Mouse (Mus musculus): ENCODE results near the gene As3mt. TPM values are rescaled to one million over a fixed set of nuclear protein-coding genes. Genes with fewer than 3 reads are reported as not detected.

The As3mt gene
- polyA plus RNA-seq (2016; fragmentation: Nextera tagmentation; extraction: Ambion mirVana) = 50.3 and 51.3 TPM in 2 replicates

- peaks cover 20% of the 10 kb centered on the region for H3K4me1 ChIP-seq (replicated peaks)
- WGBS = 7% methylated on average over 31 of the region's 31 CpGs
- H3K27ac ChIP-seq (ENCODE audit: poor library complexity, severe bottlenecking) = peak within 1 kb of the TSS; percentile 28
- H3K36me3 ChIP-seq = peaks cover 18% of the 10 kb centered on the region
- H3K9me3 ChIP-seq (replicated peaks) = no peaks in the 10 kb centered on the region
- peak within 1 kb of the TSS; percentile 87 for H3K4me2 ChIP-seq
- peak; percentile 87 for ATAC-seq (ENCODE audit: insufficient number of reproducible peaks, low FRiP score)
- H3K9ac ChIP-seq = peak within 1 kb of the TSS; percentile 75
- H3K27me3 ChIP-seq (replicated peaks) = no peaks in the 10 kb centered on the region
- H3K4me3 ChIP-seq = peak within 1 kb of the TSS; percentile 73
Observed at GRCm38 (mm10) chr19:46707296-46708151, at the start of gene As3mt. TSS of gene As3mt (plus strand) at chr19:46707458.

- Histone ChIP-seq H3K27ac (ENCODE audit: poor library complexity, severe bottlenecking) (no peak overlapping the region), H3K4me1 (replicated peaks) (peaks cover 55% of the 10 kb centered on the region), H3K9me3 (replicated peaks) (no peaks in the 10 kb centered on the region), H3K9ac (no peak overlapping the region), H3K27me3 (replicated peaks) (no peaks in the 10 kb centered on the region), H3K36me3 (peaks cover 47% of the 10 kb centered on the region), H3K4me3 (no peak overlapping the region), H3K4me2 (no peak overlapping the region)
- 95% methylated on average over 7 of the region's 7 CpGs for WGBS
- no peak for ATAC-seq (ENCODE audit: insufficient number of reproducible peaks, low FRiP score)
Observed at GRCm38 (mm10) chr19:46658348-46658747, 48.9 kb upstream of the As3mt start.

GRCm38 (mm10) chr19:46658851-46659250 lies 48.4 kb upstream of the As3mt start:
- H3K4me1 ChIP-seq (replicated peaks) = peaks cover 53% of the 10 kb centered on the region
- H3K4me3 ChIP-seq = no peak overlapping the region
- peaks cover 42% of the 10 kb centered on the region for H3K36me3 ChIP-seq
- no peak overlapping the region for H3K4me2 ChIP-seq
- no peaks in the 10 kb centered on the region for H3K27me3 ChIP-seq (replicated peaks)
- 0 out of 2 replicates have a peak overlapping the region, but pooled peaks have one; percentile 1 for H3K27ac ChIP-seq (ENCODE audit: poor library complexity, severe bottlenecking)
- no peak overlapping the region for H3K9ac ChIP-seq
- no peaks in the 10 kb centered on the region for H3K9me3 ChIP-seq (replicated peaks)
- ATAC-seq (ENCODE audit: insufficient number of reproducible peaks, low FRiP score) = no peak
- 53% methylated on average over 9 of the region's 9 CpGs for WGBS

- Histone ChIP-seq H3K4me2 (no peak overlapping the region), H3K27me3 (replicated peaks) (no peaks in the 10 kb centered on the region), H3K36me3 (peaks cover 15% of the 10 kb centered on the region), H3K27ac (ENCODE audit: poor library complexity, severe bottlenecking) (no peak overlapping the region), H3K9ac (no peak overlapping the region), H3K4me3 (no peak overlapping the region), H3K9me3 (replicated peaks) (no peaks in the 10 kb centered on the region), H3K4me1 (replicated peaks) (peaks cover 51% of the 10 kb centered on the region)
- peak; percentile 40; the same call in 1 of the 2 replicates for ATAC-seq (ENCODE audit: insufficient number of reproducible peaks, low FRiP score)
- 49% methylated on average over 4 of the region's 4 CpGs for WGBS
Observed at GRCm38 (mm10) chr19:46661511-46661910, 45.7 kb upstream of the As3mt start.

GRCm38 (mm10) chr19:46662214-46662613 lies 45.0 kb upstream of the As3mt start:
- H3K4me1 ChIP-seq (replicated peaks) = peaks cover 45% of the 10 kb centered on the region
- ATAC-seq (ENCODE audit: insufficient number of reproducible peaks, low FRiP score) = no peak
- H3K4me3 ChIP-seq = no peak overlapping the region
- H3K36me3 ChIP-seq = peaks cover 8% of the 10 kb centered on the region
- WGBS = 71% methylated on average over 8 of the region's 8 CpGs
- no peak overlapping the region for H3K4me2 ChIP-seq
- no peak overlapping the region for H3K9ac ChIP-seq
- no peaks in the 10 kb centered on the region for H3K27me3 ChIP-seq (replicated peaks)
- no peak overlapping the region for H3K27ac ChIP-seq (ENCODE audit: poor library complexity, severe bottlenecking)
- H3K9me3 ChIP-seq (replicated peaks) = no peaks in the 10 kb centered on the region

- H3K4me1 ChIP-seq (replicated peaks) = peaks cover 49% of the 10 kb centered on the region
- 77% methylated on average over 6 of the region's 6 CpGs for WGBS
Observed at GRCm38 (mm10) chr19:46662784-46663183, 44.5 kb upstream of the As3mt start.

GRCm38 (mm10) chr19:46665474-46665873 lies 41.8 kb upstream of the As3mt start:
- Histone ChIP-seq H3K27ac (ENCODE audit: poor library complexity, severe bottlenecking) (no peak overlapping the region), H3K36me3 (no peaks in the 10 kb centered on the region), H3K4me3 (no peak overlapping the region), H3K4me2 (no peak overlapping the region), H3K4me1 (replicated peaks) (peaks cover 46% of the 10 kb centered on the region), H3K9ac (no peak overlapping the region), H3K27me3 (replicated peaks) (no peaks in the 10 kb centered on the region), H3K9me3 (replicated peaks) (no peaks in the 10 kb centered on the region)
- no peak for ATAC-seq (ENCODE audit: insufficient number of reproducible peaks, low FRiP score)
- WGBS = 57% methylated on average over 7 of the region's 7 CpGs

More at GRCm38 (mm10) chr19:46662784-46663183, 44.5 kb upstream of the As3mt start:
- Histone ChIP-seq H3K27ac (ENCODE audit: poor library complexity, severe bottlenecking) (no peak overlapping the region), H3K9ac (no peak overlapping the region), H3K4me2 (no peak overlapping the region), H3K9me3 (replicated peaks) (no peaks in the 10 kb centered on the region), H3K36me3 (peaks cover 4% of the 10 kb centered on the region; the same call in 1 of the 2 replicates), H3K27me3 (replicated peaks) (no peaks in the 10 kb centered on the region), H3K4me3 (no peak overlapping the region)
- no peak for ATAC-seq (ENCODE audit: insufficient number of reproducible peaks, low FRiP score)

GRCm38 (mm10) chr19:46667300-46667699 lies 40.0 kb upstream of the As3mt start:
- peaks cover 10% of the 10 kb centered on the region; the same call in 1 of the 2 replicates for H3K27me3 ChIP-seq (replicated peaks)
- H3K4me1 ChIP-seq (replicated peaks) = peaks cover 35% of the 10 kb centered on the region
- ATAC-seq (ENCODE audit: insufficient number of reproducible peaks, low FRiP score) = no peak
- H3K9ac ChIP-seq = no peak overlapping the region
- no peak overlapping the region for H3K4me3 ChIP-seq
- no peak overlapping the region for H3K4me2 ChIP-seq
- no peaks in the 10 kb centered on the region for H3K36me3 ChIP-seq
- no peak overlapping the region for H3K27ac ChIP-seq (ENCODE audit: poor library complexity, severe bottlenecking)
- WGBS = 48% methylated on average over 11 of the region's 11 CpGs
- no peaks in the 10 kb centered on the region for H3K9me3 ChIP-seq (replicated peaks)

GRCm38 (mm10) chr19:46668263-46668662 lies 39.0 kb upstream of the As3mt start:
- WGBS = 82% methylated on average over 10 of the region's 10 CpGs
- no peak for ATAC-seq (ENCODE audit: insufficient number of reproducible peaks, low FRiP score)
- H3K4me1 ChIP-seq (replicated peaks) = peaks cover 32% of the 10 kb centered on the region
- H3K9me3 ChIP-seq (replicated peaks) = no peaks in the 10 kb centered on the region
- no peak overlapping the region for H3K4me3 ChIP-seq
- H3K27me3 ChIP-seq (replicated peaks) = peaks cover 10% of the 10 kb centered on the region; the same call in 1 of the 2 replicates
- no peaks in the 10 kb centered on the region for H3K36me3 ChIP-seq
- no peak overlapping the region for H3K4me2 ChIP-seq
- no peak overlapping the region for H3K9ac ChIP-seq
- no peak overlapping the region for H3K27ac ChIP-seq (ENCODE audit: poor library complexity, severe bottlenecking)

GRCm38 (mm10) chr19:46669802-46670201 lies 37.5 kb upstream of the As3mt start:
- H3K4me2 ChIP-seq = no peak overlapping the region
- no peak overlapping the region for H3K9ac ChIP-seq
- no peaks in the 10 kb centered on the region for H3K9me3 ChIP-seq (replicated peaks)
- no peak overlapping the region for H3K27ac ChIP-seq (ENCODE audit: poor library complexity, severe bottlenecking)
- no peaks in the 10 kb centered on the region for H3K36me3 ChIP-seq
- ATAC-seq (ENCODE audit: insufficient number of reproducible peaks, low FRiP score) = no peak
- 24% methylated on average over 5 of the region's 5 CpGs for WGBS
- peaks cover 32% of the 10 kb centered on the region for H3K4me1 ChIP-seq (replicated peaks)
- no peak overlapping the region for H3K4me3 ChIP-seq
- peaks cover 10% of the 10 kb centered on the region; the same call in 1 of the 2 replicates for H3K27me3 ChIP-seq (replicated peaks)

GRCm38 (mm10) chr19:46670691-46671090 lies 36.6 kb upstream of the As3mt start:
- no peak overlapping the region for H3K4me2 ChIP-seq
- no peaks in the 10 kb centered on the region for H3K9me3 ChIP-seq (replicated peaks)
- peaks cover 10% of the 10 kb centered on the region; the same call in 1 of the 2 replicates for H3K27me3 ChIP-seq (replicated peaks)
- H3K9ac ChIP-seq = no peak overlapping the region
- H3K4me1 ChIP-seq (replicated peaks) = peaks cover 27% of the 10 kb centered on the region
- no peak overlapping the region for H3K27ac ChIP-seq (ENCODE audit: poor library complexity, severe bottlenecking)
- no peaks in the 10 kb centered on the region for H3K36me3 ChIP-seq
- 10% methylated on average over 13 of the region's 13 CpGs for WGBS
- no peak overlapping the region for H3K4me3 ChIP-seq
- ATAC-seq (ENCODE audit: insufficient number of reproducible peaks, low FRiP score) = peak; percentile 76; the same call in 1 of the 2 replicates
